Mouse (Mus musculus): ENCODE data around the gene Il17c.

DNA sequence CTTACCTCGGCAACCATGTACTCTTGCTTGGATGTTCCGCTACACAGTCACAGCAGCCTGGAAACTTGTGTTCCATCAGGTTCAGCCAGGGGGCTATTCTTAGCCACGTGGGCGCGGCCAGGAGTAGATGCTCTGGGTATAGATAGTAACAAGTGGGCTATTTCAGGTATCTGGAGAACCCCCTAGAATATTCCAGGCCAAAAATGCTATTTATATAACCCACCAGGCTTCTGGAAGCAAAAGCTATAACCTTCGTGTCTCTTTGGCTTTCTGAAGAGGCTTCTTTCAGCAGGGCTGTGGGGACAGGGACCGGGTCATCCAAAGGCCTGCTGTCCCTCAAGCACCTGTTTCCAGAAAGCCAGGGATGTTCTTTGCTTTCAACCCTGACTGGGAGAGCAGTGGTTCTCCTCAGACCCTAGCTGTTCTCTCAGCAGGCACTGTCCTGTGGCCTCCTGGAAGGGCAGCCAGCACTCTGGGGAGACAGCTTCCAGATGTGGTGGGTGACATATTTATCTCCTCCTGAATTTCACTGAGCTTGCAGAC lies 29.4 kb downstream of the Il17c start:
- TF ChIP-seq GATA1 (IDR thresholded peaks at IDR 0.05; ENCODE audit: low read length) (no peak), TAL1 (IDR thresholded peaks at IDR 0.05; ENCODE audit: low read length) (no peak)
